Mouse (Mus musculus) embryonic facial prominence, embryonic 10.5 days (tissue): Measurements from ENCODE around the gene Tyw1. TPM values are rescaled to one million over a fixed set of nuclear protein-coding genes. Genes with fewer than 3 reads are reported as not detected.

Source experiments
- DNase-seq: peaks from one replicate; pipeline ENCODE4 v3.0.0-alpha.2; 2017; ENCODE audit warnings: low spot score
- H3K27ac ChIP-seq: fragments of 300-500 bp; sonication (generic); replicated peaks from 2 replicates; pipeline ENCODE4 v1.5.1; 2016; ENCODE audit warnings: mild to moderate bottlenecking
- H3K27me3 ChIP-seq: fragments of 300-500 bp; sonication (generic); replicated peaks from 2 replicates; pipeline ENCODE4 v1.6.1; 2016; ENCODE audit warnings: low read depth, mild to moderate bottlenecking; ENCODE audit not compliant: poor library complexity, severe bottlenecking
- H3K36me3 ChIP-seq: fragments of 300-500 bp; sonication (generic); replicated peaks from 2 replicates; pipeline ENCODE4 v1.6.1; 2016; ENCODE audit warnings: mild to moderate bottlenecking, moderate library complexity
- H3K4me1 ChIP-seq: fragments of 300-500 bp; sonication (generic); 2 replicates; pipeline ENCODE4 v1.6.1; 2016
- H3K4me3 ChIP-seq: fragments of 300-500 bp; sonication (generic); 2 replicates; pipeline ENCODE4 v1.5.1; 2016; ENCODE audit warnings: mild to moderate bottlenecking, moderate library complexity
- H3K9me3 ChIP-seq: fragments of 300-500 bp; sonication (generic); 2 replicates; pipeline ENCODE4 v1.6.1; 2016; ENCODE audit warnings: mild to moderate bottlenecking
- WGBS: fragments of 180-500 bp; shearing (Covaris S2); methylation state at CpG from one replicate; pipeline ENCODE4 v1.1.7; 2016; 5-methylcytosine and 5-hydroxymethylcytosine counted together
- polyA plus RNA-seq: library from polyadenylated mRNA; unstranded; fragments of >200 nt; fragmentation: Nextera tagmentation; extraction: Ambion mirVana; gene quantifications from 2 replicates; pipeline ENCODE4 v1.2.1, GENCODE M21; 2016

Gene Tyw1
- polyA plus RNA-seq = 32.8 and 33.2 TPM in 2 replicates

GRCm38 (mm10) chr5:130255017-130255720, at the start of gene Tyw1, which contains the start of gene Sbds:
Tyw1 (plus strand) TSS chr5:130255619.
Sbds (minus strand) TSS chr5:130255530.
- Histone ChIP-seq H3K9me3 (no peaks in the 10 kb centered on the region), H3K36me3 (peaks cover 49% of the 10 kb centered on the region), H3K27ac (peak within 1 kb of the TSS; percentile 88), H3K27me3 (no peaks in the 10 kb centered on the region), H3K4me3 (peak within 1 kb of the TSS; percentile 89), H3K4me1 (peaks cover 19% of the 10 kb centered on the region)
- DNase-seq = peak; percentile 97
- under 1% methylated on average over 52 of the region's 52 CpGs for WGBS

GRCm38 (mm10) chr5:130207299-130207698, 48.1 kb upstream of the Tyw1 start:
- Histone ChIP-seq H3K9me3 (no peaks in the 10 kb centered on the region), H3K4me3 (no peak overlapping the region), H3K36me3 (peaks cover 80% of the 10 kb centered on the region), H3K27ac (no peak overlapping the region), H3K27me3 (no peaks in the 10 kb centered on the region), H3K4me1 (no peaks in the 10 kb centered on the region)
- WGBS = 93% methylated on average over 4 of the region's 4 CpGs
- DNase-seq = no peak

- Histone ChIP-seq H3K4me3 (no peak overlapping the region), H3K36me3 (peaks cover 64% of the 10 kb centered on the region), H3K27ac (no peak overlapping the region), H3K27me3 (no peaks in the 10 kb centered on the region), H3K9me3 (no peaks in the 10 kb centered on the region; the same call in 1 of the 2 replicates), H3K4me1 (no peaks in the 10 kb centered on the region)
- 93% methylated on average over 11 of the region's 11 CpGs for WGBS
- DNase-seq = no peak
These were observed 42.5 kb upstream of the Tyw1 start for GRCm38 (mm10) chr5:130212956-130213355.

- 81% methylated on average over 7 of the region's 7 CpGs for WGBS
- H3K4me3 ChIP-seq = no peak within 1 kb of the TSS
- H3K27ac ChIP-seq = no peak within 1 kb of the TSS
- H3K27me3 ChIP-seq = no peaks in the 10 kb centered on the region
- DNase-seq = no peak
- H3K4me1 ChIP-seq = peaks cover 10% of the 10 kb centered on the region; the same call in 1 of the 2 replicates
- no peaks in the 10 kb centered on the region; the same call in 1 of the 2 replicates for H3K9me3 ChIP-seq
- H3K36me3 ChIP-seq = peaks cover 28% of the 10 kb centered on the region
These were observed 38.6 kb upstream of the Tyw1 start, which contains the start of gene Tmem248 for GRCm38 (mm10) chr5:130216781-130217180. Tmem248 (plus strand) TSS chr5:130217081.

GRCm38 (mm10) chr5:130217406-130217805, 38.0 kb upstream of the Tyw1 start:
- Histone ChIP-seq H3K4me3 (no peak overlapping the region), H3K27ac (no peak overlapping the region), H3K27me3 (no peaks in the 10 kb centered on the region), H3K4me1 (peaks cover 10% of the 10 kb centered on the region; the same call in 1 of the 2 replicates), H3K36me3 (peaks cover 22% of the 10 kb centered on the region), H3K9me3 (no peaks in the 10 kb centered on the region; the same call in 1 of the 2 replicates)
- 95% methylated on average over 4 of the region's 4 CpGs for WGBS
- no peak for DNase-seq

- no peak overlapping the region for H3K27ac ChIP-seq
- peaks cover 17% of the 10 kb centered on the region for H3K4me1 ChIP-seq
- H3K9me3 ChIP-seq = no peaks in the 10 kb centered on the region; the same call in 1 of the 2 replicates
- no peak for DNase-seq
- H3K4me3 ChIP-seq = no peak overlapping the region
- WGBS = 89% methylated on average over 5 of the region's 5 CpGs
- no peaks in the 10 kb centered on the region for H3K27me3 ChIP-seq
- H3K36me3 ChIP-seq = peaks cover 13% of the 10 kb centered on the region
These were observed 37.1 kb upstream of the Tyw1 start for GRCm38 (mm10) chr5:130218336-130218735.

- peaks cover 16% of the 10 kb centered on the region for H3K36me3 ChIP-seq
- no peaks in the 10 kb centered on the region for H3K27me3 ChIP-seq
- peak overlapping the region; percentile 96; the same call in 1 of the 2 replicates for H3K27ac ChIP-seq
- WGBS = 54% methylated on average over 2 of the region's 2 CpGs
- H3K4me1 ChIP-seq = peaks cover 26% of the 10 kb centered on the region
- no peaks in the 10 kb centered on the region; the same call in 1 of the 2 replicates for H3K9me3 ChIP-seq
- H3K4me3 ChIP-seq = peak overlapping the region; percentile 99
- DNase-seq = no peak
These were observed 34.1 kb upstream of the Tyw1 start for GRCm38 (mm10) chr5:130221316-130221715.

- DNase-seq = no peak
- H3K4me3 ChIP-seq = peak overlapping the region; percentile 99
- H3K9me3 ChIP-seq = no peaks in the 10 kb centered on the region; the same call in 1 of the 2 replicates
- no peaks in the 10 kb centered on the region for H3K27me3 ChIP-seq
- peak overlapping the region; percentile 96 for H3K27ac ChIP-seq
- WGBS = 1% methylated on average over 10 of the region's 10 CpGs
- peaks cover 26% of the 10 kb centered on the region for H3K4me1 ChIP-seq
- peaks cover 16% of the 10 kb centered on the region for H3K36me3 ChIP-seq
These were observed 33.7 kb upstream of the Tyw1 start for GRCm38 (mm10) chr5:130221760-130222145.

GRCm38 (mm10) chr5:130222146-130223004, 33.0 kb upstream of the Tyw1 start:
- peak overlapping the region; percentile 99 for H3K4me3 ChIP-seq
- under 1% methylated on average over 88 of the region's 88 CpGs for WGBS
- peak overlapping the region; percentile 96 for H3K27ac ChIP-seq
- DNase-seq = peak; percentile 94
- H3K36me3 ChIP-seq = peaks cover 19% of the 10 kb centered on the region
- H3K4me1 ChIP-seq = peaks cover 26% of the 10 kb centered on the region
- H3K9me3 ChIP-seq = no peaks in the 10 kb centered on the region; the same call in 1 of the 2 replicates
- H3K27me3 ChIP-seq = no peaks in the 10 kb centered on the region

- H3K9me3 ChIP-seq = no peaks in the 10 kb centered on the region
- DNase-seq = no peak
- no peak overlapping the region for H3K4me3 ChIP-seq
- H3K4me1 ChIP-seq = peaks cover 16% of the 10 kb centered on the region
- H3K27ac ChIP-seq = no peak overlapping the region
- no peaks in the 10 kb centered on the region for H3K27me3 ChIP-seq
- 94% methylated on average over 3 of the region's 3 CpGs for WGBS
- peaks cover 56% of the 10 kb centered on the region for H3K36me3 ChIP-seq
These were observed 28.6 kb upstream of the Tyw1 start for GRCm38 (mm10) chr5:130226790-130227189.

- Histone ChIP-seq H3K36me3 (peaks cover 69% of the 10 kb centered on the region), H3K27me3 (no peaks in the 10 kb centered on the region)
- WGBS = 87% methylated on average over 4 of the region's 4 CpGs
These were observed 27.3 kb upstream of the Tyw1 start for GRCm38 (mm10) chr5:130228120-130228519.

GRCm38 (mm10) chr5:130236302-130236701, 19.1 kb upstream of the Tyw1 start:
- 94% methylated on average over 8 of the region's 8 CpGs for WGBS
- Histone ChIP-seq H3K4me1 (no peaks in the 10 kb centered on the region), H3K9me3 (no peaks in the 10 kb centered on the region), H3K36me3 (peaks cover 100% of the 10 kb centered on the region), H3K27ac (no peak overlapping the region), H3K4me3 (no peak overlapping the region), H3K27me3 (no peaks in the 10 kb centered on the region)
- DNase-seq = no peak

More at GRCm38 (mm10) chr5:130228120-130228519, 27.3 kb upstream of the Tyw1 start:
- peaks cover 12% of the 10 kb centered on the region for H3K4me1 ChIP-seq
- H3K4me3 ChIP-seq = no peak overlapping the region
- H3K9me3 ChIP-seq = no peaks in the 10 kb centered on the region
- no peak overlapping the region for H3K27ac ChIP-seq
- no peak for DNase-seq
